Mouse (Mus musculus) gastrocnemius, adult 2 months (tissue): Measurements from ENCODE around the gene Tgfb1. TPM values are rescaled to one million over a fixed set of nuclear protein-coding genes. Genes with fewer than 3 reads are reported as not detected.

Experiments
- DNase-seq: peaks from one replicate; pipeline ENCODE4 v3.0.0; 2022
- H3K27ac ChIP-seq: fragments of 200-600 bp; 2 replicates; pipeline ENCODE4 v1.8.1; 2022; ENCODE audit warnings: mild to moderate bottlenecking
- H3K4me3 ChIP-seq: fragments of 200-600 bp; 2 replicates; pipeline ENCODE4 v1.8.1; 2022; ENCODE audit warnings: mild to moderate bottlenecking, moderate library complexity
- CTCF ChIP-seq: fragments of 200-600 bp; IDR thresholded peaks from 2 replicates; pipeline ENCODE4 v1.8.1; 2022; ENCODE audit warnings: antibody characterized with exemption, mild to moderate bottlenecking, moderate library complexity
- intact Hi-C: fragments of 180-260 bp; cut with DNase I; formaldehyde crosslinking; loops from one replicate; pipeline ENCODE4 v1.15.1; 2025
- total RNA-seq, 2 experiments: library from RNA; stranded (reverse); gene quantifications; 2 replicates each; pipeline ENCODE4 v1.2.3; 2021

The Tgfb1 gene
- total RNA-seq, 2 experiments from 2014 or later: 4.6 to 6.6 TPM

GRCm38 (mm10) chr7:25680514-25681258 is 6.1 kb upstream of the Tgfb1 start, which contains the start of gene B9d2:
Gene B9d2 (plus strand): TSS chr7:25680780.
- intact Hi-C loops: no loop called here
- Histone ChIP-seq H3K4me3 (peak within 1 kb of the TSS; percentile 97), H3K27ac (peak within 1 kb of the TSS; percentile 97)
- DNase-seq: peak; percentile 96
- no peak for TF ChIP-seq CTCF

GRCm38 (mm10) chr7:25681341-25682231 is 5.2 kb upstream of the Tgfb1 start:
- Histone ChIP-seq H3K27ac (peak overlapping the region; percentile 97; the same call in 1 of the 2 replicates), H3K4me3 (peak overlapping the region; percentile 97)
- TF ChIP-seq CTCF: no peak
- no peak for DNase-seq
- intact Hi-C loops: no loop called here

- intact Hi-C loops: no loop called here
- TF ChIP-seq CTCF: no peak
- DNase-seq: no peak
- no peak overlapping the region; the same call in 1 of the 2 replicates for H3K27ac ChIP-seq
- H3K4me3 ChIP-seq: no peak overlapping the region
Observed at GRCm38 (mm10) chr7:25683474-25684180, 3.2 kb upstream of the Tgfb1 start.

DNA sequence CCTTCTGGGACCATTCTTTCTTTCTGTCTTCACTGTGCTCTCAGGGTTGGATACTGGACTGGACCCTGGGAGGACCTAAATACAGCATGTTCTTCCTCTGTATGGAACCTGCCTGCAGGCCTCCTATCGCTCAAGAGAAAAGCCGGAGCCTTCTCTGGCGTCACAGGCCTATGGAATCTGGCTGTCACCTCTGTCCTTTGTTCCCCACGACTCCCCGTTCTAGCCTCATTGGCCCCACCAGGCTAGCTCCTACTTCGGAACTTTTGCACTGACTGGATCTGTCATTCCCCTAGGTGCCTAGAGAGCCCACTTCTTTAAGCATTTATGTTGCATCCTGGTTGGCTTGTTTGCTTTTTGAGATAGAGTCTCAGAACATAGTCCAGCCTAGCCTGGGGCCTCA is 2.1 kb upstream of the Tgfb1 start:
- intact Hi-C loops: no loop called here
- no peak for TF ChIP-seq CTCF
- Histone ChIP-seq H3K4me3 (no peak overlapping the region), H3K27ac (no peak overlapping the region)
- DNase-seq: no peak

DNA sequence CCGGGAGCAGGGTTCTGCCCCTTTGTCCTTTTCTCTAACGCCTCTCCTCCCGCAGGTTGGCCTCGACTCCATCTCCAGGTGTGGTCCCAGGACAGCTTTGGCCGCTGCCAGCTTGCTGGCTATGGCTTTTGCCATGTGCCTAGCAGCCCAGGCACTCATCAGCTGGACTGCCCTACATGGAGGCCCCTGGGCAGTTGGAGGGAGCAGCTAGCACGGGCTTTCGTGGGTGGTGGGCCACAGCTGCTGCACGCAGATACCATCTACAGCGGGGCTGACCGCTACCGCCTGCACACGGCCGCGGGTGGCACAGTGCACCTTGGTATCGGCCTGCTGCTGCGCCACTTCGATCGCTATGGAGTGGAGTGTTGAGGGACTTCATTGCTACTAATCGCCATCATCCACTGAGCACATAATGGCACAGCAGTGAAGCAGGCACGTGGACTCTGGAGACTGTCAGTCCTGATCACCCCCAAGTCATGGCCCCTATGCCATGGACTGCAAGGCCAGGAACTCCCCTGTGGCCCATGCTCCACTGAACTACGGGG is 804 bp upstream of the Tgfb1 start:
- TF ChIP-seq CTCF: no peak
- DNase-seq: no peak
- Histone ChIP-seq H3K4me3 (peak overlapping the region; percentile 82), H3K27ac (peak overlapping the region; percentile 90)
- intact Hi-C loops: no loop called here

- peak; percentile 48 for TF ChIP-seq CTCF
- peak overlapping the region; percentile 82 for H3K4me3 ChIP-seq
- intact Hi-C loops: loop anchor here (2.0 kb wide), 1 partner anchor 19 kb away; no protein-coding TSS in a partner anchor
- peak overlapping the region; percentile 90 for H3K27ac ChIP-seq
- DNase-seq: peak; percentile 68
Observed at GRCm38 (mm10) chr7:25687811-25688401, 1.1 kb downstream of the Tgfb1 start.

GRCm38 (mm10) chr7:25688810-25689586 is 2.2 kb downstream of the Tgfb1 start:
- Histone ChIP-seq H3K4me3 (peak overlapping the region; percentile 82), H3K27ac (peak overlapping the region; percentile 90)
- peak; percentile 83 for DNase-seq
- intact Hi-C loops: loop anchor here (2.0 kb wide), 1 partner anchor 18 kb away; no protein-coding TSS in a partner anchor
- TF ChIP-seq CTCF: no peak

GRCm38 (mm10) chr7:25689603-25690021 is 2.8 kb downstream of the Tgfb1 start:
- H3K27ac ChIP-seq: peak overlapping the region; percentile 90
- no peak for DNase-seq
- TF ChIP-seq CTCF: no peak
- intact Hi-C loops: loop anchor here (2.0 kb wide), 1 partner anchor 17 kb away; no protein-coding TSS in a partner anchor
- peak overlapping the region; percentile 82 for H3K4me3 ChIP-seq

GRCm38 (mm10) chr7:25690051-25690450 is 3.2 kb downstream of the Tgfb1 start:
- Histone ChIP-seq H3K4me3 (peak overlapping the region; percentile 82), H3K27ac (peak overlapping the region; percentile 90; the same call in 1 of the 2 replicates)
- intact Hi-C loops: no loop called here
- no peak for TF ChIP-seq CTCF
- no peak for DNase-seq

- intact Hi-C loops: no loop called here
- TF ChIP-seq CTCF: no peak
- H3K27ac ChIP-seq: no peak overlapping the region
- no peak overlapping the region for H3K4me3 ChIP-seq
- DNase-seq: no peak
Observed at GRCm38 (mm10) chr7:25694104-25694503, 7.3 kb downstream of the Tgfb1 start.

GRCm38 (mm10) chr7:25699851-25700250 is 13.0 kb downstream of the Tgfb1 start:
- Histone ChIP-seq H3K27ac (no peak overlapping the region), H3K4me3 (no peak overlapping the region)
- intact Hi-C loops: no loop called here
- TF ChIP-seq CTCF: no peak
- no peak for DNase-seq
